Mouse (Mus musculus) lung, embryonic 16.5 days (tissue): ENCODE measurements around the gene Igdcc3. TPM values are rescaled to one million over a fixed set of nuclear protein-coding genes. Genes with fewer than 3 reads are reported as not detected.

ENCODE experiments used
- ATAC-seq: fragments of 200-750 bp; cut with Nextera tagmentation; 2 replicates; pipeline ENCODE4 v1.8.0; 2017; ENCODE audit warnings: low read depth, mild to moderate bottlenecking, moderate library complexity
- H3K27ac ChIP-seq: fragments of 300-500 bp; sonication (generic); 2 replicates; pipeline ENCODE4 v1.5.1; 2014; ENCODE audit warnings: mild to moderate bottlenecking, control low read depth, low read length
- H3K27me3 ChIP-seq: fragments of 300-500 bp; sonication (generic); 2 replicates; pipeline ENCODE4 v1.6.1; 2014; ENCODE audit warnings: low read depth, low read length, mixed read lengths; ENCODE audit not compliant: control insufficient read depth, insufficient read depth
- H3K36me3 ChIP-seq: fragments of 300-500 bp; sonication (generic); 2 replicates; pipeline ENCODE4 v1.6.1; 2014; ENCODE audit warnings: low read length; ENCODE audit not compliant: control insufficient read depth, insufficient read depth
- H3K4me1 ChIP-seq: fragments of 300-500 bp; sonication (generic); replicated peaks from 2 replicates; pipeline ENCODE4 v1.6.1; 2014; ENCODE audit warnings: low read length, mixed read lengths; ENCODE audit not compliant: control insufficient read depth, insufficient read depth
- H3K4me2 ChIP-seq: fragments of 300-500 bp; sonication (generic); 2 replicates; pipeline ENCODE4 v1.6.1; 2014; ENCODE audit warnings: low read depth, low read length, control low read depth
- H3K4me3 ChIP-seq: fragments of 300-500 bp; sonication (generic); 2 replicates; pipeline ENCODE4 v1.5.1; 2014; ENCODE audit warnings: mild to moderate bottlenecking, low read length, control low read depth
- H3K9ac ChIP-seq: fragments of 300-500 bp; sonication (generic); 2 replicates; pipeline ENCODE4 v1.6.1; 2014; ENCODE audit warnings: low read length, control low read depth
- H3K9me3 ChIP-seq: fragments of 300-500 bp; sonication (generic); 2 replicates; pipeline ENCODE4 v1.6.1; 2016; ENCODE audit warnings: low read length; ENCODE audit not compliant: control insufficient read depth
- whole genome bisulfite sequencing: fragments of 180-500 bp; shearing (Covaris S2); extraction: QIAGEN DNeasy Blood & Tissue Kit; methylation state at CpG from one replicate; pipeline ENCODE4 v1.1.7; 2014; 5-methylcytosine and 5-hydroxymethylcytosine counted together
- polyA plus RNA-seq: library from polyadenylated mRNA; unstranded; fragments of >200 nt; fragmentation: Nextera tagmentation; extraction: Ambion mirVana; gene quantifications from 2 replicates; pipeline ENCODE4 v1.2.1, GENCODE M21; 2015

The Igdcc3 gene
- polyA plus RNA-seq, 1 experiment from 2014 or later, result 1.3 TPM

- Histone ChIP-seq H3K4me2 (no peak overlapping the region), H3K27ac (no peak overlapping the region), H3K4me3 (no peak overlapping the region), H3K27me3 (no peaks in the 10 kb centered on the region), H3K36me3 (no peaks in the 10 kb centered on the region), H3K9ac (no peak overlapping the region), H3K9me3 (no peaks in the 10 kb centered on the region), H3K4me1 (peaks cover 21% of the 10 kb centered on the region)
- no peak for ATAC-seq
- WGBS, result 84% methylated on average over 3 of the region's 3 CpGs
These were observed 36.5 kb downstream of the Igdcc3 start for GRCm38 (mm10) chr9:65177497-65177896.

- Histone ChIP-seq H3K36me3 (no peaks in the 10 kb centered on the region), H3K4me2 (no peak overlapping the region), H3K27ac (no peak overlapping the region), H3K9me3 (no peaks in the 10 kb centered on the region), H3K4me3 (no peak overlapping the region), H3K27me3 (no peaks in the 10 kb centered on the region), H3K9ac (no peak overlapping the region), H3K4me1 (peaks cover 21% of the 10 kb centered on the region)
- no peak for ATAC-seq
- 65% methylated on average over 10 of the region's 10 CpGs for WGBS
These were observed 36.9 kb downstream of the Igdcc3 start for GRCm38 (mm10) chr9:65177912-65178311.

GRCm38 (mm10) chr9:65178336-65179213 lies 37.6 kb downstream of the Igdcc3 start:
- peak overlapping the region; percentile 33 for H3K9ac ChIP-seq
- peak; percentile 76 for ATAC-seq

GRCm38 (mm10) chr9:65179817-65180624 lies 39.0 kb downstream of the Igdcc3 start:
- H3K9me3 ChIP-seq, result no peaks in the 10 kb centered on the region
- H3K27ac ChIP-seq, result no peak overlapping the region
- H3K4me3 ChIP-seq, result no peak overlapping the region
- peaks cover 21% of the 10 kb centered on the region for H3K4me1 ChIP-seq
- no peaks in the 10 kb centered on the region for H3K27me3 ChIP-seq
- WGBS, result 31% methylated on average over 17 of the region's 17 CpGs
- ATAC-seq, result no peak
- H3K36me3 ChIP-seq, result no peaks in the 10 kb centered on the region
- no peak overlapping the region for H3K9ac ChIP-seq
- peak overlapping the region; percentile 22; the same call in 1 of the 2 replicates for H3K4me2 ChIP-seq

More at GRCm38 (mm10) chr9:65178336-65179213, 37.6 kb downstream of the Igdcc3 start:
- H3K27ac ChIP-seq, result no peak overlapping the region
- H3K4me1 ChIP-seq, result peaks cover 21% of the 10 kb centered on the region
- H3K4me2 ChIP-seq, result peak overlapping the region; percentile 37
- no peaks in the 10 kb centered on the region for H3K27me3 ChIP-seq
- no peaks in the 10 kb centered on the region for H3K9me3 ChIP-seq
- WGBS, result 14% methylated on average over 22 of the region's 22 CpGs
- 0 out of 2 replicates have a peak overlapping the region, but pooled peaks have one; percentile 4 for H3K4me3 ChIP-seq
- no peaks in the 10 kb centered on the region for H3K36me3 ChIP-seq

GRCm38 (mm10) chr9:65188599-65188998 lies 47.6 kb downstream of the Igdcc3 start:
- Histone ChIP-seq H3K36me3 (no peaks in the 10 kb centered on the region), H3K4me2 (no peak overlapping the region), H3K9ac (no peak overlapping the region), H3K4me1 (peaks cover 12% of the 10 kb centered on the region), H3K27me3 (no peaks in the 10 kb centered on the region), H3K4me3 (no peak overlapping the region), H3K9me3 (no peaks in the 10 kb centered on the region), H3K27ac (no peak overlapping the region)
- WGBS, result 0% methylated on average over 3 of the region's 3 CpGs
- peak; percentile 58 for ATAC-seq

GRCm38 (mm10) chr9:65190306-65190705 lies 49.3 kb downstream of the Igdcc3 start:
- H3K27ac ChIP-seq, result no peak overlapping the region
- H3K4me3 ChIP-seq, result no peak overlapping the region
- WGBS, result 75% methylated on average over 7 of the region's 7 CpGs
- no peak for ATAC-seq
- no peaks in the 10 kb centered on the region for H3K9me3 ChIP-seq
- H3K4me1 ChIP-seq, result peaks cover 18% of the 10 kb centered on the region
- no peaks in the 10 kb centered on the region for H3K27me3 ChIP-seq
- no peak overlapping the region for H3K9ac ChIP-seq
- H3K36me3 ChIP-seq, result no peaks in the 10 kb centered on the region
- no peak overlapping the region for H3K4me2 ChIP-seq

- Histone ChIP-seq H3K4me3 (no peak overlapping the region), H3K9ac (0 out of 2 replicates have a peak overlapping the region, but pooled peaks have one; percentile 23), H3K4me1 (peaks cover 27% of the 10 kb centered on the region), H3K27ac (peak overlapping the region; percentile 50), H3K4me2 (no peak overlapping the region), H3K9me3 (no peaks in the 10 kb centered on the region), H3K27me3 (no peaks in the 10 kb centered on the region), H3K36me3 (no peaks in the 10 kb centered on the region)
- 28% methylated on average over 2 of the region's 2 CpGs for WGBS
- no peak for ATAC-seq
These were observed 50.4 kb downstream of the Igdcc3 start for GRCm38 (mm10) chr9:65191389-65191754.

- H3K27me3 ChIP-seq, result no peaks in the 10 kb centered on the region
- H3K4me1 ChIP-seq, result peaks cover 27% of the 10 kb centered on the region
- H3K36me3 ChIP-seq, result no peaks in the 10 kb centered on the region
- no peak overlapping the region for H3K4me3 ChIP-seq
- H3K9ac ChIP-seq, result 0 out of 2 replicates have a peak overlapping the region, but pooled peaks have one; percentile 23
- H3K27ac ChIP-seq, result peak overlapping the region; percentile 67
- no peak for ATAC-seq
- no peak overlapping the region for H3K4me2 ChIP-seq
- 28% methylated on average over 8 of the region's 8 CpGs for WGBS
- H3K9me3 ChIP-seq, result no peaks in the 10 kb centered on the region
These were observed 50.9 kb downstream of the Igdcc3 start for GRCm38 (mm10) chr9:65191755-65192469.
